Mouse (Mus musculus) lung, postnatal 0 days (tissue): ENCODE data around the gene Fam221b.

Experiments used
- CTCF ChIP-seq: IDR thresholded peaks from 2 replicates; pipeline ENCODE4 v1.5.1; 2016; ENCODE audit warnings: antibody characterized with exemption, mild to moderate bottlenecking
- EP300 ChIP-seq: IDR thresholded peaks from 2 replicates; pipeline ENCODE4 v1.6.1; 2016; ENCODE audit warnings: antibody characterized with exemption, mild to moderate bottlenecking, control low read depth

- TF ChIP-seq EP300 (no peak), CTCF (no peak)
Measured at GRCm38 (mm10) chr4:43675608-43676007, 6.7 kb upstream of the Fam221b start.
